Mouse (Mus musculus) megakaryocyte, embryonic 14.5 days (primary cell): ENCODE measurements at regions not wholly inside any gene's neighbourhood (a gene's known extent, or its start where the extent isn't known, plus 50 kb on each side); places are given as distances from the start of the nearest gene placed in this dataset.

Experiments used
- H3K27me3 ChIP-seq: replicated peaks from 2 replicates; pipeline ENCODE3; 2012; ENCODE audit warnings: inconsistent platforms
- H3K36me3 ChIP-seq: replicated peaks from 2 replicates; pipeline ENCODE3; 2012; ENCODE audit warnings: low read length, inconsistent platforms, mixed read lengths
- H3K4me1 ChIP-seq: 2 replicates; pipeline ENCODE4 v1.6.1; 2012; ENCODE audit warnings: inconsistent platforms
- H3K4me3 ChIP-seq: replicated peaks from 2 replicates; pipeline ENCODE3; 2012; ENCODE audit warnings: moderate library complexity, mild to moderate bottlenecking, inconsistent platforms
- H3K9me3 ChIP-seq: 2 replicates; pipeline ENCODE4 v1.6.1; 2012; ENCODE audit warnings: inconsistent platforms
- FLI1 ChIP-seq: IDR thresholded peaks from 2 replicates; pipeline ENCODE4 v1.6.1; 2012; ENCODE audit warnings: low read length, inconsistent platforms, mixed read lengths
- GATA1 ChIP-seq: IDR thresholded peaks from 3 replicates; pipeline ENCODE4 v1.6.1; 2012; ENCODE audit warnings: mixed read lengths, low read length, inconsistent platforms, borderline replicate concordance

- Histone ChIP-seq H3K4me3 (no peak overlapping the region), H3K9me3 (no peaks in the 10 kb centered on the region), H3K4me1 (no peaks in the 10 kb centered on the region), H3K27me3 (no peaks in the 10 kb centered on the region), H3K36me3 (no peaks in the 10 kb centered on the region)
- TF ChIP-seq FLI1: no peak
- TF ChIP-seq GATA1: no peak
Measured at GRCm38 (mm10) chr14:98654191-98654809, 339.8 kb downstream of the Rpl36a-ps1 start.

DNA sequence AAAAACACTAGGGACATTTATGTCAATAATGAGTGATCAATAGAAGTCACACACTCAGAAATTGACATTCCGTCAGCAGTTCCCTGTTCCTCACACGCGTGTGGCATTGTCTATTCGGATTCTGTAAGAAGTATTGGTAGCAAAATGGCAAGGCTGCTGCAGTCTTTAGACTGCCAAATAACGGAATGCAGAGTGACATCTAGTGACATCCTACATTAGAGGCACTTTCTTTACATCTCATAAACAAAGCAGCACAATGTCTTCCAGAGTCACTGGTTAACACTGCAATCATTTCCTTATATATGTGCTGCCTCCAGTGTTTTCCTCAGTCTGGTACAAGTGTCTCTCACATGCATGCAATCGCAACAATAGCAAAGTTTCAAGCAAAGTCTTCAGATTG lies 342.9 kb downstream of the Rpl36a-ps1 start:
- no peaks in the 10 kb centered on the region for H3K4me1 ChIP-seq
- H3K4me3 ChIP-seq: no peak overlapping the region
- H3K27me3 ChIP-seq: no peaks in the 10 kb centered on the region
- no peaks in the 10 kb centered on the region for H3K36me3 ChIP-seq
- TF ChIP-seq GATA1 (no peak), FLI1 (no peak)
- H3K9me3 ChIP-seq: peaks cover 4% of the 10 kb centered on the region; the same call in 1 of the 2 replicates

- Histone ChIP-seq H3K27me3 (no peaks in the 10 kb centered on the region), H3K4me3 (no peak overlapping the region), H3K9me3 (peaks cover 4% of the 10 kb centered on the region; the same call in 1 of the 2 replicates), H3K4me1 (no peaks in the 10 kb centered on the region), H3K36me3 (no peaks in the 10 kb centered on the region)
- no peak for TF ChIP-seq GATA1
- TF ChIP-seq FLI1: no peak
Measured at GRCm38 (mm10) chr14:98650520-98650919, 343.6 kb downstream of the Rpl36a-ps1 start.

DNA sequence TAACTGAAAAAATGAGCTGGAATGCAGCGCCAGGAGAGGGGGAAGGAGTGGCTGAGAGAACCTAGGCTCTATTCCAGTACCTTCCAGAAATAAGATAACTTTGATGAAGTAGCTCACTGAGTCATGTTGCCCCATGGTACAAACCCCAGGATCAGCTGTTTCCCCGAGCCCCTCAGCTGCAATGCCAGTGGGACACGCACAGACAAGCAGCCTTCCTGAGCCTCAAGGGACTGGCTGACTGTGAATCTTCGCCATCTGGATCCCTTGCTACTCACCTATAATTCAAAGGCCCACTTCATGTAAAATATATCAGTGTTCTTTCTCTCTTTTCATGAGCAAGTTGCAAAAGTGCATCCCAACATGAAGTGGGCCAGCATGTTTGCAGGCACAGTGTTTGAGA lies 346.5 kb downstream of the Rpl36a-ps1 start:
- Histone ChIP-seq H3K9me3 (peaks cover 6% of the 10 kb centered on the region; the same call in 1 of the 2 replicates), H3K4me1 (no peaks in the 10 kb centered on the region), H3K36me3 (no peaks in the 10 kb centered on the region), H3K4me3 (no peak overlapping the region), H3K27me3 (no peaks in the 10 kb centered on the region)
- TF ChIP-seq GATA1 (no peak), FLI1 (no peak)

GRCm38 (mm10) chr14:98643756-98644155 lies 350.4 kb downstream of the Rpl36a-ps1 start:
- Histone ChIP-seq H3K36me3 (no peaks in the 10 kb centered on the region), H3K4me3 (no peak overlapping the region), H3K9me3 (peaks cover 6% of the 10 kb centered on the region; the same call in 1 of the 2 replicates), H3K27me3 (no peaks in the 10 kb centered on the region), H3K4me1 (no peaks in the 10 kb centered on the region)
- TF ChIP-seq FLI1 (no peak), GATA1 (no peak)

DNA sequence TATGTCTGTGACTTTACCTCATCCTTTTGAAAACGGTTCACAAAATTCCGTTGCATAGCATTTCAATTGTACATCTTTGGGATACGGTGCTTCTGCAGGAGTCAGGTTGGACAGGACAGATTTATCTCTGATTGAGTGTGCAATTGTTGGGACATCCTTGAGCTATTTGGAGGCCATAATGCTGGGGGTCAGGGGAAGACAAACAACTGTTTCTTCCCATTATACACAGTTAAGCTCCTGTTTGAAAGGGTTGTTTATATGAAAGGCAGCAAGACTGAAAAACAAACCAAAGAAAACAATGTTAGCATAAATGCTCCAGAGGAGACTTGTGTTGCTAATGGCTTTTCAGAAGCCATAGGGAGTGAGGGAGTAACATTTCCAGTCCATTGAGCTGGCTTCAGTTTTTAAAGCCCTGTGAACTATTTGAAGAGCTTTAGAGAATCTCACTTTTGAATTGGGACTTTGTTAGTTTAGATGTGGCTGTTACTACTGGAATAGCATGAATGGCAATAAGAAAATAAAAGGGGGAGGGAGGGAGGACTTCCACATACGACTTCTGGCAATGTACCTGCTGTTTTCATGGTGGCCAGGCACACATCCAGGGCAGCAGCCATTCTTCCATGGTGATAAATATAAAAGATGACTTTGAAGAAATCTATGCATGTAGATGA lies 351.3 kb downstream of the Rpl36a-ps1 start:
- Histone ChIP-seq H3K4me3 (no peak overlapping the region), H3K4me1 (no peaks in the 10 kb centered on the region), H3K36me3 (no peaks in the 10 kb centered on the region), H3K9me3 (peaks cover 5% of the 10 kb centered on the region; the same call in 1 of the 2 replicates), H3K27me3 (no peaks in the 10 kb centered on the region)
- TF ChIP-seq FLI1: no peak
- TF ChIP-seq GATA1: no peak

DNA sequence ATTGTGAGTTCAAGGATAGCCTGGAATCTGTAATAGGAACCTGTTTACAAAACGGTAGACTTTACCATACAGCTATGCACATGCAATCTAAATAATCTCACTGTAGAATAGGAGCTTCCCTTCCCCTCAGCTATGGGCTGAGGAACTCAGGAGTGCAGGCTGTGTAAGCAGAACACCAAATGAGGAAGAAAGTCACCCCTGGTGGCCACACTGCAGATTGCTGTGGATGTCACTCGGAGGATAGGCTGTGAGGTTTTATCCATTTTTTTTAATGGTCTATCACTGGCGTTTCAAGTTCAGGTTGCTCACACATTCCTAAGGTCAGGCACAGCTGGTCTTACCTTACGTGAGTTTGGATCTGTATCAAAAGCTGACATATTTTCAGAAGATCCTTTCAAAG lies 365.1 kb downstream of the Rpl36a-ps1 start:
- Histone ChIP-seq H3K4me3 (no peak overlapping the region), H3K36me3 (no peaks in the 10 kb centered on the region), H3K27me3 (no peaks in the 10 kb centered on the region), H3K9me3 (0 out of 2 replicates have a peak, but pooled peaks cover 5% of the 10 kb centered on the region), H3K4me1 (no peaks in the 10 kb centered on the region)
- TF ChIP-seq FLI1: no peak
- no peak for TF ChIP-seq GATA1

DNA sequence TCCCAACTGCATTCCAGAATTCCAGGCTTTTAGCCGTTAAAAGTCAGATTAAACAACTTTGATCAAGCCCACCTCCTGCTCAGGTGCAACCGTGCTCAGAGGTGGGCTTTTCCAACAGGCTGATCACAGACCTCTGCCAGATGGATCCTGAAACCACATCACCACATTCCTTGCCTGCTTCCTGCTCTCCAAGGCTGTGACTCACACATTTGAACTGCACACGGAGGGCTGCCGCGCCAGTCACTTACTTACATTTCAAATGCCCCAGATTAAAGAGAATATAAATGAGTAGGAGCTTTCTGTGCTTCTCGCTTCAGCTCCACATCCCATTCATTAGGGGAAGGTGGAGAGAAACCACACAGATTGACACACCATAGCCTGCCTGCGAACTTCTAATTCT lies 367.6 kb downstream of the Rpl36a-ps1 start:
- Histone ChIP-seq H3K36me3 (no peaks in the 10 kb centered on the region), H3K4me1 (no peaks in the 10 kb centered on the region), H3K27me3 (no peaks in the 10 kb centered on the region), H3K9me3 (no peaks in the 10 kb centered on the region), H3K4me3 (no peak overlapping the region)
- no peak for TF ChIP-seq GATA1
- no peak for TF ChIP-seq FLI1

- H3K9me3 ChIP-seq: peaks cover 4% of the 10 kb centered on the region
- TF ChIP-seq GATA1 (no peak), FLI1 (no peak)
- H3K27me3 ChIP-seq: no peaks in the 10 kb centered on the region
Measured at GRCm38 (mm10) chr14:98625867-98626266, 368.3 kb downstream of the Rpl36a-ps1 start.

GRCm38 (mm10) chr14:98605772-98606171 lies 388.3 kb downstream of the Rpl36a-ps1 start:
- Histone ChIP-seq H3K4me3 (no peak overlapping the region), H3K4me1 (no peaks in the 10 kb centered on the region), H3K27me3 (no peaks in the 10 kb centered on the region), H3K36me3 (no peaks in the 10 kb centered on the region), H3K9me3 (peaks cover 2% of the 10 kb centered on the region; the same call in 1 of the 2 replicates)
- no peak for TF ChIP-seq FLI1
- TF ChIP-seq GATA1: no peak

More at GRCm38 (mm10) chr14:98625867-98626266, 368.3 kb downstream of the Rpl36a-ps1 start:
- Histone ChIP-seq H3K36me3 (no peaks in the 10 kb centered on the region), H3K4me3 (no peak overlapping the region), H3K4me1 (no peaks in the 10 kb centered on the region)
